Mouse (Mus musculus) forebrain, embryonic 10.5 days (tissue): ENCODE data around the gene Gsdma2. TPM values are rescaled to one million over a fixed set of nuclear protein-coding genes. Genes with fewer than 3 reads are reported as not detected.
"Not testable (repeated sequence)": the region's sequence is repeated elsewhere in the genome, so short reads cannot be mapped to it uniquely, and the experiment has no call there.

ENCODE experiments used
- DNase-seq: peaks from one replicate; pipeline ENCODE4 v3.0.0-alpha.2; 2017; ENCODE audit warnings: low spot score; ENCODE audit errors: extremely low spot score
- H3K27ac ChIP-seq: fragments of 300-500 bp; sonication (generic); 2 replicates; pipeline ENCODE4 v1.5.1; 2016; ENCODE audit warnings: mild to moderate bottlenecking
- H3K27me3 ChIP-seq: fragments of 300-500 bp; sonication (generic); 2 replicates; pipeline ENCODE4 v1.6.1; 2016; ENCODE audit warnings: mild to moderate bottlenecking; ENCODE audit not compliant: poor library complexity, severe bottlenecking
- H3K36me3 ChIP-seq: fragments of 300-500 bp; sonication (generic); replicated peaks from 2 replicates; pipeline ENCODE4 v1.6.1; 2016; ENCODE audit warnings: mild to moderate bottlenecking, moderate library complexity
- H3K4me1 ChIP-seq: fragments of 300-500 bp; sonication (generic); 2 replicates; pipeline ENCODE4 v1.6.1; 2016
- H3K4me3 ChIP-seq: fragments of 300-500 bp; sonication (generic); 2 replicates; pipeline ENCODE4 v1.5.1; 2016; ENCODE audit warnings: mild to moderate bottlenecking, moderate library complexity
- H3K9me3 ChIP-seq: fragments of 300-500 bp; sonication (generic); 2 replicates; pipeline ENCODE4 v1.6.1; 2016; ENCODE audit warnings: mild to moderate bottlenecking, moderate library complexity
- WGBS: fragments of 180-500 bp; shearing (Covaris S2); methylation state at CpG from one replicate; pipeline ENCODE4 v1.1.7; 2016; 5-methylcytosine and 5-hydroxymethylcytosine counted together
- polyA plus RNA-seq: library from polyadenylated mRNA; unstranded; fragments of >200 nt; fragmentation: Nextera tagmentation; extraction: Ambion mirVana; gene quantifications from 2 replicates; pipeline ENCODE4 v1.2.1, GENCODE M21; 2016

The Gsdma2 gene
- polyA plus RNA-seq, 1 experiment from 2014 or later: not detected

DNA sequence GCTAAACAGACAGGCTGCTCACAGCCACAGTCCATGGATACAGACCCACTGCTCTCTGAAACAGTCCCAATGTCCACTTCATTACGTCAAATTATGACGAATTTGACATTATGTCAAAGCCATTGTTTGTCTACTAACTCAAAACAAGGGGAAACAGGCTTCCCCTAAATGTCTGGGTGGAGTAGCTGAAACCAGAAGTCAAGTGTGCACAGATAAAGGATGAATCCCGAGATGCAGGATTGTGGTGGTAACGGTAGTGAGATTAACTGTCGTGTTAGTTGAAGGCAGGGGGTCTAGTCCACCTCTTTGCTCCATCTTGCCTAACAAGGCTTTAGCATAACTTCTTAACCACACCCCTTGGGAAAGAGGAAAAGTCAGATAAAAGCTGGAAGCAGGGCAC lies 25.9 kb downstream of the Gsdma2 start:
- 92% methylated on average over 5 of the region's 5 CpGs for WGBS
- H3K27ac ChIP-seq: no peak overlapping the region
- H3K4me1 ChIP-seq: peaks cover 4% of the 10 kb centered on the region; the same call in 1 of the 2 replicates
- no peaks in the 10 kb centered on the region for H3K9me3 ChIP-seq
- H3K36me3 ChIP-seq: no peaks in the 10 kb centered on the region
- peaks cover 24% of the 10 kb centered on the region for H3K27me3 ChIP-seq
- H3K4me3 ChIP-seq: no peak overlapping the region
- DNase-seq: no peak

- H3K36me3 ChIP-seq, H3K9me3 ChIP-seq, H3K4me1 ChIP-seq, H3K27ac ChIP-seq: not testable (repeated sequence)
- H3K27me3 ChIP-seq: peaks cover 17% of the 10 kb centered on the region
- WGBS: 8% methylated on average over 7 of the region's 7 CpGs
- H3K4me3 ChIP-seq: 0 out of 2 replicates have a peak overlapping the region, but pooled peaks have one; percentile 10
- peak; percentile 56 for DNase-seq
Measured at GRCm38 (mm10) chr11:98673136-98673535, 26.6 kb downstream of the Gsdma2 start.

DNA sequence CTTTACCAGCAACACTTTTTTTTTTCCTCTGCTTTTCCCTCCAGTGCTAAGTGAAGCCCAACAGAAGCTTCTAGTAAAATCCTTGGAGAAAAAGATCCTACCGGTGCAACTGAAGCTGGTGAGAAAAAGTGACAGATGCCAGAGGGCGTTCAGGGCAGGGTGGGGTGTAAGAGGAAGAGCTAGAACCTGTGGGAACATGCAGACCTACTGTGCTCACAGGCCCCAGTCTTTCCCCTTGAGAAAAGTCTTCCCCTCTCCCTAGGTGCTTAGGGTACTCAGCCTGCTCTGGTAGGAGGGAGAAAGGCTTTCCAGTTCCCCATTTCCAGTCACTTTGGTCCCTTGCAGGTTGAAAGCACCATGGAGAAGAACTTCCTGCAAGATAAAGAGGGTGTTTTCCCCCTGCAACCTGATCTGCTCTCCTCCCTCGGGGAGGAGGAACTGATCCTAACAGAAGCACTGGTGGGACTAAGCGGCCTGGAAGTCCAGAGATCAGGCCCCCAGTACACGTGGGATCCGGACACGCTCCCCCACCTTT lies 29.3 kb downstream of the Gsdma2 start:
- no peak for DNase-seq
- no peaks in the 10 kb centered on the region for H3K36me3 ChIP-seq
- no peak overlapping the region for H3K4me3 ChIP-seq
- H3K4me1 ChIP-seq: peaks cover 4% of the 10 kb centered on the region; the same call in 1 of the 2 replicates
- peaks cover 4% of the 10 kb centered on the region; the same call in 1 of the 2 replicates for H3K27me3 ChIP-seq
- no peak overlapping the region for H3K27ac ChIP-seq
- 51% methylated on average over 7 of the region's 7 CpGs for WGBS
- H3K9me3 ChIP-seq: no peaks in the 10 kb centered on the region

- DNase-seq: no peak
- Histone ChIP-seq H3K36me3 (peaks cover 9% of the 10 kb centered on the region), H3K27ac (no peak overlapping the region), H3K9me3 (no peaks in the 10 kb centered on the region), H3K4me1 (peaks cover 24% of the 10 kb centered on the region), H3K4me3 (no peak overlapping the region), H3K27me3 (no peaks in the 10 kb centered on the region)
- WGBS: 97% methylated on average over 1 of the region's 1 CpGs
Measured at GRCm38 (mm10) chr11:98680023-98680422, 33.5 kb downstream of the Gsdma2 start.

- Histone ChIP-seq H3K4me1 (peaks cover 24% of the 10 kb centered on the region), H3K36me3 (peaks cover 14% of the 10 kb centered on the region)
- WGBS: 87% methylated on average over 4 of the region's 4 CpGs
- H3K27ac ChIP-seq, H3K9me3 ChIP-seq, H3K4me3 ChIP-seq, DNase-seq, H3K27me3 ChIP-seq: not testable (repeated sequence)
Measured at GRCm38 (mm10) chr11:98680595-98680994, 34.0 kb downstream of the Gsdma2 start.

DNA sequence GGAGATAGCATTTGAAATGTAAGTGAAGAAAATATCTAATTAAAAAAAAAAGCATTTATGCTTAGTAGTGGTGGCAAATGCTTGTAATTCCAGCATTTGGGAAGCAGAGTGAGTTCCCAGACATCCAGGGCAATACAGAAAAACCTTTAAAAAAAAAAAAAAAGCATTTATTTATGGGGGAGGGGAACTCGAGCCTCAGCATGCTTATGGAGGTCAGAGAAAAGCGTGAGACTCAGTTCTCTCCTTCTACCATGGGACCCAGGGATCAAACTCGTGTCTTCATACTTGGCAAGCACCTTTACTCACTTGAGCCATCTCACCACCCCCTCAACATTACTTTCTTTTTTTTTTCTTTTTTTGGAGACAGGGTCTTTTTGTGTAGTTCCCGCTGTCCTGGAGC lies 34.6 kb downstream of the Gsdma2 start:
- Histone ChIP-seq H3K4me3 (peak overlapping the region; percentile 100; the same call in 1 of the 2 replicates), H3K36me3 (peaks cover 20% of the 10 kb centered on the region), H3K9me3 (no peaks in the 10 kb centered on the region), H3K27ac (no peak overlapping the region), H3K27me3 (no peaks in the 10 kb centered on the region), H3K4me1 (peaks cover 24% of the 10 kb centered on the region)
- 88% methylated on average over 4 of the region's 4 CpGs for WGBS
- DNase-seq: no peak

- peaks cover 29% of the 10 kb centered on the region for H3K36me3 ChIP-seq
Measured at GRCm38 (mm10) chr11:98681786-98682745, 35.5 kb downstream of the Gsdma2 start, which contains the start of gene Psmd3. Gene Psmd3 (plus strand): TSS chr11:98682554.

DNA sequence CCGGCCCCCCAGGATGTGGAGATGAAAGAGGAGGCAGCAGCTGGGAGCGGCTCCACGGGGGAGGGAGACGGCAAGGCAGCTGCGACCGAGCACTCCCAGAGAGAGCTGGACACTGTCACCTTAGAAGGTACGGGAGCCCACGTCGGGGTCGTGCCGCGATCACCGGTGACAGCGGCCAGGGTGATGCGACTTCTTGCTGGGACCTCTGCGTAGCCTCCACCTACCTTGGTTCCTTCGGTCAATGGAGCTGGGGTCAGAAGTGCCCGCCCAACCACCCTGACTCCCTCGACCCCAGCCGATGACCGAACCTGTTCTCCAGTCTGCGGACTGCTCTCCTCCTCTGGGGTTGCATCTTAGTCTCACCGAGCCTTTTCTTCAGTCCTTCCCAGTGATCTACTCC lies 36.3 kb downstream of the Gsdma2 start:
- Histone ChIP-seq H3K36me3 (peaks cover 36% of the 10 kb centered on the region), H3K27ac (peak overlapping the region; percentile 95), H3K27me3 (no peaks in the 10 kb centered on the region), H3K4me1 (peaks cover 24% of the 10 kb centered on the region), H3K4me3 (peak overlapping the region; percentile 100), H3K9me3 (no peaks in the 10 kb centered on the region)
- no peak for DNase-seq
- 0% methylated on average over 23 of the region's 23 CpGs for WGBS

More at GRCm38 (mm10) chr11:98681786-98682745, 35.5 kb downstream of the Gsdma2 start, which contains the start of gene Psmd3:
- Histone ChIP-seq H3K4me1 (peaks cover 24% of the 10 kb centered on the region), H3K4me3 (peak within 1 kb of the TSS; percentile 100), H3K9me3 (no peaks in the 10 kb centered on the region), H3K27me3 (no peaks in the 10 kb centered on the region), H3K27ac (peak within 1 kb of the TSS; percentile 95)
- DNase-seq: peak; percentile 99
- 6% methylated on average over 45 of the region's 45 CpGs for WGBS

- DNase-seq: no peak
- Histone ChIP-seq H3K27ac (no peak overlapping the region), H3K4me3 (no peak overlapping the region), H3K36me3 (peaks cover 62% of the 10 kb centered on the region), H3K4me1 (peaks cover 24% of the 10 kb centered on the region), H3K9me3 (no peaks in the 10 kb centered on the region), H3K27me3 (no peaks in the 10 kb centered on the region)
- WGBS: 95% methylated on average over 9 of the region's 9 CpGs
Measured at GRCm38 (mm10) chr11:98685642-98686041, 39.1 kb downstream of the Gsdma2 start.

DNA sequence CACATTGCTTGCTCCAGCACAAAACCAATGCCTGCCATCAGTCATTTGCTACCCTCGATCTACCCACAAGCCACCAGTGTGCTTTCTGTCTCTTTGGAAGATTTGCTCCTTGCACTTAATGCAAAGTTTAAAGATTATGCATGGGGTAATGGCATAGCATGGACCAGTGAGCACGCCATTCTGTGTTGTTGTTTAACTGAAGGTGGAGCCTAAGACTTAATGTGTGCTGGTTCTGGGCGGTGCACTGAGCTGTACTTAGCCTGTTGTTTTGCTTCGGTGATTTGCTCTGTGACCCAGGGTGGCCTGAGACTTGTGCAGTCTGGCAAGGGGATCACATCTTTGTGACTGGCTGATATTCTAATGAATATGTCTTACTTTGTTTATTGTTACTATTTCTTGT lies 40.4 kb downstream of the Gsdma2 start:
- no peaks in the 10 kb centered on the region for H3K27me3 ChIP-seq
- no peak overlapping the region for H3K27ac ChIP-seq
- H3K4me3 ChIP-seq: no peak overlapping the region
- H3K9me3 ChIP-seq: no peaks in the 10 kb centered on the region
- peaks cover 18% of the 10 kb centered on the region for H3K4me1 ChIP-seq
- H3K36me3 ChIP-seq: peaks cover 75% of the 10 kb centered on the region
- 89% methylated on average over 4 of the region's 4 CpGs for WGBS
- no peak for DNase-seq

GRCm38 (mm10) chr11:98688009-98688408 lies 41.5 kb downstream of the Gsdma2 start:
- DNase-seq: no peak
- no peak overlapping the region for H3K27ac ChIP-seq
- no peaks in the 10 kb centered on the region for H3K9me3 ChIP-seq
- H3K4me3 ChIP-seq: no peak overlapping the region
- peaks cover 15% of the 10 kb centered on the region for H3K4me1 ChIP-seq
- 88% methylated on average over 8 of the region's 8 CpGs for WGBS
- H3K27me3 ChIP-seq: no peaks in the 10 kb centered on the region
- peaks cover 86% of the 10 kb centered on the region for H3K36me3 ChIP-seq

DNA sequence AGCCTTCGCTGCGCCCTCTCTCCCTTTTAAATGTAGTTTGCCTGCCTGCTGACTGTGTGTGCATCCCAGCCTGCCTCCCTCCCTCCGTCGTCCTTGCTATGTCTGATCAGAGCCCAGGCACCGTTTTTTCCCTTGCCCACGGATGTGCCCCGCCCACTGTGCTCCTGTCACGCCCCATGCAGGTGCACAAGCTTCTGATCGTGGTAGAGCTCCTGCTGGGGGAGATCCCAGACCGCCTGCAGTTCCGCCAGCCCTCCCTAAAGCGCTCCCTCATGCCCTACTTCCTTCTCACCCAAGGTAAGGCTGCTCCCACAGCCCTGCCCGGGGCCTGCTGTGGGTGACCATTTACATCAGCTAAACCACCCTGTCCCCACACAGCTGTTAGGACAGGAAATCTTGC lies 46.6 kb downstream of the Gsdma2 start:
- no peak overlapping the region for H3K4me3 ChIP-seq
- H3K4me1 ChIP-seq: no peaks in the 10 kb centered on the region
- no peaks in the 10 kb centered on the region for H3K9me3 ChIP-seq
- no peak overlapping the region for H3K27ac ChIP-seq
- H3K27me3 ChIP-seq: no peaks in the 10 kb centered on the region
- DNase-seq: no peak
- peaks cover 88% of the 10 kb centered on the region for H3K36me3 ChIP-seq
- 79% methylated on average over 13 of the region's 13 CpGs for WGBS

GRCm38 (mm10) chr11:98693746-98694145 lies 47.2 kb downstream of the Gsdma2 start:
- no peaks in the 10 kb centered on the region for H3K27me3 ChIP-seq
- no peak for DNase-seq
- H3K36me3 ChIP-seq: peaks cover 84% of the 10 kb centered on the region
- H3K4me3 ChIP-seq: no peak overlapping the region
- 97% methylated on average over 9 of the region's 9 CpGs for WGBS
- no peaks in the 10 kb centered on the region for H3K4me1 ChIP-seq
- no peaks in the 10 kb centered on the region for H3K9me3 ChIP-seq
- no peak overlapping the region for H3K27ac ChIP-seq
